Comparison of ENCODE assay signal across 20 mouse cellular contexts in the genomic region with DNA sequence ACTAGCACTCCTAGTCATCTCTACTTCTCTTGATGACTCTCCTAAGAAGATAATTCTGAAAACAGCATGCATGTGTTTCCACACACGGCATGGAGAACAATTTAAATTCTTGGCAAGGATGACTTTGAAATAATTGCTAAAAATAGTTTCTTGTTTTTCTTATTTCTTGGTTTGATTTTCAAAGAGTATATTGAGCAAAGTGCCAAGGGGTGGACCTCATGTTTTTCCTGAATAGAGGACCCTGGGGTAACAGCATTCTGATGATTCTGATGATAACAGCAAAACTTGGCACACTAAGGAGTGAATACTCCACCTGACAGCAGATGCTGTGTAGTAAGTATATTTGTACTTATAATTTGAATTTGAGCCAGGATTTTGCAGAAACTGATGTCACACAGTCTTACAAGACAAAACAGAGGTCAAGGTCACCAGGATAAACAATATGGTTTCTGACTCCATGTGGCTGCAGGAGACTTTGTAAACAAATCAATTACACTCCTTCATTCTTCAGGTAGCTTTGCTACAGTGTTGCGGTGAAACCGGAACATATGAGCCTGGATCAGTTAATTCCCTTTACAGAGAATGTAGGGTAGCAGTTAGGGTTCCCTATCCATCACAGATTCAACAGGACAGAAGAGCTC. TPM values are rescaled to one million over a fixed set of nuclear protein-coding genes. Genes with fewer than 3 reads are reported as not detected.
DNase-seq lines count a peak whose midpoint lies in the region; ATAC-seq and TF ChIP-seq lines count a peak whose summit lies in the region.
"Had no signal": no experiment of that assay in that cellular context is flagged by ENCODE, and none has a peak within 500 bp of the region (broad histone marks: within the 10 kb centered on the region; RNA-seq: fewer than 3 reads in every experiment).

No protein-coding gene starts in this region.

- no peaks in the 10 kb centered on the region for H3K27me3 ChIP-seq in embryonic facial prominence, embryonic 14.5 days (replicated peaks; ENCODE audit: control insufficient read depth, insufficient read depth, low read length)
- no peaks in the 10 kb centered on the region for H3K27me3 ChIP-seq in embryonic facial prominence, embryonic 10.5 days (replicated peaks; ENCODE audit: low read depth, poor library complexity, severe bottlenecking)
- no peaks in the 10 kb centered on the region for H3K27me3 ChIP-seq in heart, embryonic 13.5 days (replicated peaks)
- H3K27me3 ChIP-seq in heart, embryonic 10.5 days (ENCODE audit: insufficient read depth, poor library complexity, severe bottlenecking) = no peaks in the 10 kb centered on the region
- H3K27me3 ChIP-seq in ES-Bruce4 (ENCODE audit: control insufficient read depth, insufficient read depth, low read length, poor library complexity, severe bottlenecking) = no peaks in the 10 kb centered on the region
- no peaks in the 10 kb centered on the region for H3K27me3 ChIP-seq in midbrain, embryonic 10.5 days (ENCODE audit: low read depth, poor library complexity, severe bottlenecking)
- H3K27me3 ChIP-seq: embryonic facial prominence, embryonic 15.5 days; hindbrain, embryonic 13.5 days; midbrain, embryonic 13.5 days; neural tube, embryonic 13.5 days had no signal

- H3K36me3 ChIP-seq in embryonic facial prominence, embryonic 14.5 days (ENCODE audit: control insufficient read depth, insufficient read depth, low read length) = no peaks in the 10 kb centered on the region
- no peaks in the 10 kb centered on the region for H3K36me3 ChIP-seq in embryonic facial prominence, embryonic 10.5 days (replicated peaks)
- no peaks in the 10 kb centered on the region for H3K36me3 ChIP-seq in heart, embryonic 13.5 days
- no peaks in the 10 kb centered on the region for H3K36me3 ChIP-seq in heart, embryonic 10.5 days
- no peaks in the 10 kb centered on the region for H3K36me3 ChIP-seq in ES-Bruce4 (ENCODE audit: control insufficient read depth, insufficient read depth, low read length, poor library complexity, severe bottlenecking)
- no peaks in the 10 kb centered on the region for H3K36me3 ChIP-seq in midbrain, embryonic 10.5 days
- H3K36me3 ChIP-seq: embryonic facial prominence, embryonic 15.5 days; hindbrain, embryonic 13.5 days; midbrain, embryonic 13.5 days; neural tube, embryonic 13.5 days had no signal

- H3K9ac ChIP-seq in embryonic facial prominence, embryonic 14.5 days (ENCODE audit: low read depth, low read length) = no peak overlapping the region
- no peak overlapping the region for H3K9ac ChIP-seq in heart, embryonic 13.5 days
- no peak overlapping the region for H3K9ac ChIP-seq in ES-Bruce4 (ENCODE audit: low read depth, poor library complexity, severe bottlenecking)
- H3K9ac ChIP-seq: embryonic facial prominence, embryonic 15.5 days; hindbrain, embryonic 13.5 days; midbrain, embryonic 13.5 days; neural tube, embryonic 13.5 days had no signal

- H3K9me3 ChIP-seq in embryonic facial prominence, embryonic 14.5 days (ENCODE audit: control insufficient read depth, low read length) = no peaks in the 10 kb centered on the region
- no peaks in the 10 kb centered on the region for H3K9me3 ChIP-seq in embryonic facial prominence, embryonic 10.5 days
- no peaks in the 10 kb centered on the region for H3K9me3 ChIP-seq in heart, embryonic 13.5 days
- H3K9me3 ChIP-seq in heart, embryonic 10.5 days = no peaks in the 10 kb centered on the region
- H3K9me3 ChIP-seq in ES-Bruce4 (replicated peaks; ENCODE audit: control insufficient read depth, insufficient read depth, low read length, poor library complexity, severe bottlenecking) = no peaks in the 10 kb centered on the region
- no peaks in the 10 kb centered on the region for H3K9me3 ChIP-seq in midbrain, embryonic 10.5 days (replicated peaks)
- H3K9me3 ChIP-seq: embryonic facial prominence, embryonic 15.5 days; hindbrain, embryonic 13.5 days; midbrain, embryonic 13.5 days; neural tube, embryonic 13.5 days had no signal

- H3K4me2 ChIP-seq in embryonic facial prominence, embryonic 14.5 days (ENCODE audit: low read depth, low read length) = no peak overlapping the region
- no peak overlapping the region for H3K4me2 ChIP-seq in heart, embryonic 13.5 days
- H3K4me2 ChIP-seq: embryonic facial prominence, embryonic 15.5 days; hindbrain, embryonic 13.5 days; midbrain, embryonic 13.5 days; neural tube, embryonic 13.5 days had no signal

- TF ChIP-seq EP300 in ES-Bruce4 (IDR thresholded peaks at IDR 0.05; ENCODE audit: insufficient read depth, low read depth, low read length) = no peak

- WGBS in embryonic facial prominence, embryonic 14.5 days = 58% methylated on average over 3 of the region's 3 CpGs
- 87% methylated on average over 3 of the region's 3 CpGs for WGBS in embryonic facial prominence, embryonic 10.5 days
- WGBS in heart, embryonic 13.5 days = 67% methylated on average over 3 of the region's 3 CpGs
- WGBS in heart, embryonic 10.5 days = 91% methylated on average over 3 of the region's 3 CpGs
- WGBS in midbrain, embryonic 10.5 days = 90% methylated on average over 3 of the region's 3 CpGs

- DNase-seq in embryonic facial prominence, embryonic 14.5 days (ENCODE audit: low spot score) = peak; percentile 59
- no peak for DNase-seq in embryonic facial prominence, embryonic 10.5 days (ENCODE audit: low spot score)
- DNase-seq in heart, embryonic 10.5 days (ENCODE audit: low spot score) = no peak
- peak; percentile 50 for DNase-seq in ZHBTc4 (ENCODE audit: low read depth, low spot score)
- no peak for DNase-seq in midbrain, embryonic 10.5 days (ENCODE audit: low spot score)
- DNase-seq: adrenal gland, postnatal 10 days; cerebellum, adult 2 months; cerebellum, postnatal 25 days; gastrocnemius, postnatal 10 days; kidney, adult 11 months; layer of hippocampus, postnatal 36 days; right cerebral cortex, postnatal 25 days; spleen, adult 18-20 months had no signal

- H3K4me1 ChIP-seq in embryonic facial prominence, embryonic 14.5 days (ENCODE audit: control insufficient read depth, insufficient read depth, low read length) = peaks cover 5% of the 10 kb centered on the region; the same call in 1 of the 2 replicates
- no peaks in the 10 kb centered on the region for H3K4me1 ChIP-seq in embryonic facial prominence, embryonic 10.5 days
- H3K4me1 ChIP-seq in heart, embryonic 13.5 days = peaks cover 51% of the 10 kb centered on the region
- peaks cover 17% of the 10 kb centered on the region for H3K4me1 ChIP-seq in heart, embryonic 10.5 days
- peaks cover 6% of the 10 kb centered on the region for H3K4me1 ChIP-seq in ES-Bruce4 (ENCODE audit: control insufficient read depth, insufficient read depth, low read length)
- peaks cover under 1% of the 10 kb centered on the region for H3K4me1 ChIP-seq in midbrain, embryonic 10.5 days
- H3K4me1 ChIP-seq: embryonic facial prominence, embryonic 15.5 days; hindbrain, embryonic 13.5 days; midbrain, embryonic 13.5 days; neural tube, embryonic 13.5 days had no signal

- ATAC-seq in embryonic facial prominence, embryonic 14.5 days (ENCODE audit: low read depth) = no peak; the same call in 1 of the 2 replicates
- no peak for ATAC-seq in heart, embryonic 13.5 days (ENCODE audit: extremely low read depth, insufficient number of reproducible peaks, low FRiP score, low TSS enrichment)
- no peak for ATAC-seq in megakaryocyte progenitor cell, adult 5-6 weeks (replicated peaks; ENCODE audit: poor library complexity)
- ATAC-seq: midbrain, embryonic 13.5 days had no signal

- no peak overlapping the region for H3K27ac ChIP-seq in embryonic facial prominence, embryonic 14.5 days (replicated peaks; ENCODE audit: low read depth, low read length)
- no peak overlapping the region for H3K27ac ChIP-seq in embryonic facial prominence, embryonic 10.5 days (replicated peaks)
- peak overlapping the region; percentile 69 for H3K27ac ChIP-seq in heart, embryonic 13.5 days (replicated peaks)
- H3K27ac ChIP-seq in heart, embryonic 10.5 days = no peak overlapping the region
- peak overlapping the region; percentile 84 for H3K27ac ChIP-seq in ES-Bruce4 (ENCODE audit: insufficient read depth, low read length)
- no peak overlapping the region for H3K27ac ChIP-seq in midbrain, embryonic 10.5 days (replicated peaks)
- H3K27ac ChIP-seq: embryonic facial prominence, embryonic 15.5 days; hindbrain, embryonic 13.5 days; midbrain, embryonic 13.5 days; neural tube, embryonic 13.5 days had no signal

- H3K4me3 ChIP-seq in embryonic facial prominence, embryonic 14.5 days (ENCODE audit: low read depth, low read length) = no peak overlapping the region
- no peak overlapping the region for H3K4me3 ChIP-seq in embryonic facial prominence, embryonic 10.5 days
- H3K4me3 ChIP-seq in heart, embryonic 13.5 days = no peak overlapping the region
- H3K4me3 ChIP-seq in heart, embryonic 10.5 days = no peak overlapping the region
- H3K4me3 ChIP-seq in ES-Bruce4 (ENCODE audit: low read depth, low read length) = no peak overlapping the region
- H3K4me3 ChIP-seq in midbrain, embryonic 10.5 days = no peak overlapping the region
- H3K4me3 ChIP-seq: embryonic facial prominence, embryonic 15.5 days; hindbrain, embryonic 13.5 days; midbrain, embryonic 13.5 days; neural tube, embryonic 13.5 days had no signal

- TF ChIP-seq POLR2A in ES-Bruce4 (IDR thresholded peaks at IDR 0.05; ENCODE audit: insufficient read depth, low read length) = no peak

- no peak for TF ChIP-seq CTCF in ES-Bruce4 (IDR thresholded peaks at IDR 0.05; ENCODE audit: low read depth, low read length)

RNA-seq across cellular contexts. Expression of a gene that starts 11.1 kb away (rescaled TPM):
- 24.9 and 25.5 TPM in 2 replicates for polyA plus RNA-seq in embryonic facial prominence, embryonic 14.5 days (2014; fragmentation: Nextera tagmentation; extraction: Ambion mirVana)
- 15.3 and 16.3 TPM in 2 replicates for polyA plus RNA-seq in embryonic facial prominence, embryonic 10.5 days (2016; fragmentation: Nextera tagmentation; extraction: Ambion mirVana)
- polyA plus RNA-seq in heart, embryonic 13.5 days (2015; fragmentation: Nextera tagmentation; extraction: Ambion mirVana) = 17.0 and 18.1 TPM in 2 replicates
- polyA plus RNA-seq in heart, embryonic 10.5 days (2016; fragmentation: Nextera tagmentation; extraction: Ambion mirVana) = 18.1 and 21.0 TPM in 2 replicates
- 40.8 and 48.4 TPM in 2 replicates for polyA plus RNA-seq in ES-Bruce4 (2011; ENCODE audit: insufficient read depth, insufficient read length, low read depth, missing spikeins)
- polyA plus RNA-seq in midbrain, embryonic 10.5 days (2016; fragmentation: Nextera tagmentation; extraction: Ambion mirVana) = 16.2 and 16.5 TPM in 2 replicates
- total RNA-seq in megakaryocyte progenitor cell, adult 5-6 weeks (2015) = 43.2 and 48.5 TPM in 2 replicates
- 48.0 and 58.0 TPM in 2 replicates for total RNA-seq in megakaryocyte progenitor cell, adult 5-6 weeks (2017)

RNA-seq across cellular contexts. Expression of a gene that starts 34.7 kb away (rescaled TPM):
- polyA plus RNA-seq in embryonic facial prominence, embryonic 14.5 days (2014; fragmentation: Nextera tagmentation; extraction: Ambion mirVana) = 7.8 and 7.9 TPM in 2 replicates
- polyA plus RNA-seq in embryonic facial prominence, embryonic 10.5 days (2016; fragmentation: Nextera tagmentation; extraction: Ambion mirVana) = 1.5 and 1.8 TPM in 2 replicates
- polyA plus RNA-seq in heart, embryonic 13.5 days (2015; fragmentation: Nextera tagmentation; extraction: Ambion mirVana) = 15.1 and 17.2 TPM in 2 replicates
- 7.5 and 12.1 TPM in 2 replicates for polyA plus RNA-seq in heart, embryonic 10.5 days (2016; fragmentation: Nextera tagmentation; extraction: Ambion mirVana)
- polyA plus RNA-seq in ES-Bruce4 (2011; ENCODE audit: insufficient read depth, insufficient read length, low read depth, missing spikeins) = 15.8 and 20.6 TPM in 2 replicates
- polyA plus RNA-seq in midbrain, embryonic 10.5 days (2016; fragmentation: Nextera tagmentation; extraction: Ambion mirVana) = 3.2 and 4.6 TPM in 2 replicates
- total RNA-seq in megakaryocyte progenitor cell, adult 5-6 weeks (2015) = 23.4 and 23.5 TPM in 2 replicates
- 33.4 and 42.2 TPM in 2 replicates for total RNA-seq in megakaryocyte progenitor cell, adult 5-6 weeks (2017)

Comparison
In these comparisons a context has a peak if more than half of its experiments do, and no peak if none do; other contexts are left out.
1. DNase-seq: peak in embryonic facial prominence, embryonic 14.5 days (single experiment) and ZHBTc4 (single experiment); none in embryonic facial prominence, embryonic 10.5 days (single experiment), heart, embryonic 10.5 days (single experiment) and midbrain, embryonic 10.5 days (single experiment).
2. H3K27ac ChIP-seq: peak in heart, embryonic 13.5 days (single experiment) and ES-Bruce4 (single experiment); none in embryonic facial prominence, embryonic 14.5 days (single experiment), embryonic facial prominence, embryonic 10.5 days (single experiment), heart, embryonic 10.5 days (single experiment) and midbrain, embryonic 10.5 days (single experiment).